Mouse (Mus musculus): ENCODE data around the gene Wdr83os. TPM values are rescaled to one million over a fixed set of nuclear protein-coding genes. Genes with fewer than 3 reads are reported as not detected.
"Not testable (repeated sequence)": the region's sequence is repeated elsewhere in the genome, so short reads cannot be mapped to it uniquely, and the experiment has no call there.

Wdr83os gene
- polyA plus RNA-seq, 1 experiment from 2014 or later = 108 TPM

- H3K9ac ChIP-seq = no peak overlapping the region
- H3K4me1 ChIP-seq = no peaks in the 10 kb centered on the region
- no peaks in the 10 kb centered on the region for H3K27me3 ChIP-seq
- H3K36me3 ChIP-seq = peaks cover 34% of the 10 kb centered on the region
- 93% methylated on average over 7 of the region's 7 CpGs for WGBS
- H3K9me3 ChIP-seq (replicated peaks) = no peaks in the 10 kb centered on the region
- H3K27ac ChIP-seq = no peak overlapping the region
- no peak overlapping the region for H3K4me2 ChIP-seq (replicated peaks)
- no peak for ATAC-seq (ENCODE audit: low FRiP score)
- H3K4me3 ChIP-seq = no peak overlapping the region
Observed at GRCm38 (mm10) chr8:85095566-85095965, 15.0 kb downstream of the Wdr83os start.

- no peaks in the 10 kb centered on the region for H3K9me3 ChIP-seq (replicated peaks)
- H3K4me3 ChIP-seq = no peak overlapping the region
- WGBS = 94% methylated on average over 16 of the region's 16 CpGs
- no peak overlapping the region for H3K4me2 ChIP-seq (replicated peaks)
- H3K27ac ChIP-seq = no peak overlapping the region
- no peaks in the 10 kb centered on the region for H3K4me1 ChIP-seq
- no peak for ATAC-seq (ENCODE audit: low FRiP score)
- H3K36me3 ChIP-seq = peaks cover 34% of the 10 kb centered on the region
- no peak overlapping the region for H3K9ac ChIP-seq
- H3K27me3 ChIP-seq = no peaks in the 10 kb centered on the region
Observed at GRCm38 (mm10) chr8:85096196-85096595, 15.7 kb downstream of the Wdr83os start.

DNA sequence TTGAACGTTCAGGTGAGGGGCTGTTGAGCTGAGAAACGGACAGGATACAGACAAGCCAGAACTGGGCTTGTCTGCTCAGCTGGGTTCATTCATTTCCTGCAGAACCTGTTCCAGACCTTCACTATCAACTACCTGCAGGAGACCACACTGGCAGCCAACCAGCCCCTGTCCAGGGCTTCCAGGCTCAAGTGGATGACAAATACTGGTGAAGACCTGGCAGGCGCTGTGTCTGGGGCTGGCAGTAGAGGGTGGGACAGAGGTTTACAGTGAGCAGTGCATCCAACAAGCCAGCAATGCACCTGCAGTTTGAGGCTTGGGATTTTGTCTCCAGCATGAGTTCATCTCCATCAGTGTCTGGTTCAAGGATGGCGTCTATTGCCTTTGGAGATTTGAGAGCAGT lies 16.3 kb downstream of the Wdr83os start:
- H3K27me3 ChIP-seq = no peaks in the 10 kb centered on the region
- no peak overlapping the region for H3K27ac ChIP-seq
- no peak overlapping the region for H3K4me3 ChIP-seq
- H3K4me2 ChIP-seq (replicated peaks) = no peak overlapping the region
- no peaks in the 10 kb centered on the region for H3K9me3 ChIP-seq (replicated peaks)
- no peaks in the 10 kb centered on the region for H3K4me1 ChIP-seq
- WGBS = 88% methylated on average over 4 of the region's 4 CpGs
- H3K9ac ChIP-seq = no peak overlapping the region
- H3K36me3 ChIP-seq = peaks cover 34% of the 10 kb centered on the region
- no peak for ATAC-seq (ENCODE audit: low FRiP score)

DNA sequence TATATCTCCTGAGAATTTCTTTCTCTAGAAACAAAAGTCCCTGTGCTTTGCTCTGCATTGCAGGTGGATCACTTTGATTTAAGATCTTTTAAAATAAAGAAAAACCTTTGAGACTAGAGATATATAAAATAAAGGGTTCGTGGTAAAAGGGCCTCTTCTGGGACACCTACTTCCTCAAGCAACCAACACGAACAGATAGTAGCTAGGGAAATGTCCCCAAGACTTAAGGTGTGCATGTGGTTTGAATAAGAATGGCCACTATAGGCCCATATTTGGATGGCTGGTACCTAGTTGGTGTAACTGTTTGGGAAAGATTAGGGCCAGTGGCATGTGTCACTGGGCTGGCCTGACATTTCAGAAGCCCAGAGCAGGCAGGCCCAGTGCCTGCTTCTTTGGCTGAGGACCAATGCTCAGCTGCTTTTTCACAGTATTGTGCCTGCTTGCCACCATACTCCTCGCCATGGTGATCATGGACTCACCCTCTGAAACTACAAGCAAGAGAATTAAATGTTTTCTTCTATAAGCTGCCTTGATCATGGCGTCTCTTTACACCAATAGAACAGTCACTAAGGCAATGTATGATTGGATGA lies 19.6 kb downstream of the Wdr83os start:
- H3K9ac ChIP-seq = no peak overlapping the region
- 86% methylated on average over 4 of the region's 4 CpGs for WGBS

DNA sequence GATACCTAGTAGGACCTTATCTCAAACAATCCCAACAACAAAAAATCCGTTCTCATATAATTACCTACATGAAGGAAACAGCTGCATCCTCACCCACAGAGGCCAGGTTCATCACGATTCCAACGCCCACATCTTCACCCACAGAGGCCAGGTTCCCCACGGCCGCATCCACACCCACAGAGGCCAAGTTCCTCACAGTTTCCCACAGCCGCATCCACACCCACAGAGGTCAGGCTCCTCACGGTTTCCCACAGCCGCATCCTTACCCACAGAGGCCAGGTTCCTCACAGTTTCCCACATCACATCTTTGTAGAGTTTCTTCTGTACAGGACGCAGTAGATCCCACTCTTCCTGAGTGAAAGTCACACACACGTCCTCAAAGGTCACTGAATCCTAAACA lies 32.7 kb downstream of the Wdr83os start:
- no peak for ATAC-seq (ENCODE audit: low FRiP score)
- Histone ChIP-seq H3K4me2 (replicated peaks) (no peak overlapping the region), H3K27ac (no peak overlapping the region), H3K4me1 (no peaks in the 10 kb centered on the region), H3K9me3 (replicated peaks) (no peaks in the 10 kb centered on the region), H3K9ac (no peak overlapping the region), H3K27me3 (no peaks in the 10 kb centered on the region), H3K4me3 (no peak overlapping the region), H3K36me3 (peaks cover 28% of the 10 kb centered on the region)
- WGBS = 95% methylated on average over 10 of the region's 10 CpGs

More for the DNA sequence above, 19.6 kb downstream of the Wdr83os start:
- Histone ChIP-seq H3K9me3 (replicated peaks) (no peaks in the 10 kb centered on the region), H3K4me1 (no peaks in the 10 kb centered on the region), H3K4me2 (replicated peaks) (no peak overlapping the region), H3K27me3 (no peaks in the 10 kb centered on the region), H3K27ac (no peak overlapping the region), H3K4me3 (no peak overlapping the region), H3K36me3 (peaks cover 34% of the 10 kb centered on the region)
- no peak for ATAC-seq (ENCODE audit: low FRiP score)

DNA sequence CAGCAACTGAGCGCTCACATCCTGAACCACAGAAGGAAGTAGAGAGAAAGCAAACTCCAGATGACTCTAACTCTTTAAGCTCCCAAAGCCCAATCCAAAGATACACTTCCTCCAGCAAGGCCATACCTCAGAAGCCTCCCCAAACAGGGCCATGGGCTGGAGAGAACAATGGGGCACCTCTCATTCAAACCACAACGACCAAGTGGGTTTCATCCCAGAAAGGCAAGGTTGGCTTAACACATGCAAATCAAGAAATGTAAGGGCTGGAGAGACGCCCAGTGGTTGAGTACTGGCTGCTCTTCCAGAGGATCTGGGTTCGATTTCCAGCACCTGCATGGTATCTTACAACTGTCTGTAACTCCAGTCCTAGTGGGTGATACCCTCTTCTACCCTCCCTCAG lies 35.0 kb downstream of the Wdr83os start:
- Histone ChIP-seq H3K36me3 (peaks cover 13% of the 10 kb centered on the region), H3K4me2 (replicated peaks) (no peak overlapping the region), H3K9ac (no peak overlapping the region), H3K9me3 (replicated peaks) (no peaks in the 10 kb centered on the region), H3K4me3 (no peak overlapping the region), H3K27ac (no peak overlapping the region), H3K27me3 (no peaks in the 10 kb centered on the region), H3K4me1 (no peaks in the 10 kb centered on the region; the same call in 1 of the 2 replicates)
- no peak for ATAC-seq (ENCODE audit: low FRiP score)
- 72% methylated on average over 4 of the region's 4 CpGs for WGBS

GRCm38 (mm10) chr8:85116984-85117383 lies 36.4 kb downstream of the Wdr83os start:
- Histone ChIP-seq H3K27ac (no peak overlapping the region), H3K4me2 (replicated peaks) (no peak overlapping the region), H3K4me3 (no peak overlapping the region), H3K9ac (no peak overlapping the region), H3K27me3 (no peaks in the 10 kb centered on the region), H3K36me3 (no peaks in the 10 kb centered on the region), H3K4me1 (no peaks in the 10 kb centered on the region; the same call in 1 of the 2 replicates), H3K9me3 (replicated peaks) (no peaks in the 10 kb centered on the region)
- 87% methylated on average over 7 of the region's 7 CpGs for WGBS
- no peak for ATAC-seq (ENCODE audit: low FRiP score)

- ATAC-seq (ENCODE audit: low FRiP score) = peak; percentile 78
- H3K4me3 ChIP-seq = peak overlapping the region; percentile 59
- no peaks in the 10 kb centered on the region for H3K27me3 ChIP-seq
- peak overlapping the region; percentile 76 for H3K9ac ChIP-seq
- H3K36me3 ChIP-seq = no peaks in the 10 kb centered on the region
- H3K9me3 ChIP-seq (replicated peaks) = no peaks in the 10 kb centered on the region
- peak overlapping the region; percentile 83 for H3K4me2 ChIP-seq (replicated peaks)
- H3K27ac ChIP-seq = peak overlapping the region; percentile 68
- 7% methylated on average over 37 of the region's 37 CpGs for WGBS
- H3K4me1 ChIP-seq = no peaks in the 10 kb centered on the region; the same call in 1 of the 2 replicates
Observed at GRCm38 (mm10) chr8:85119052-85119981, 38.8 kb downstream of the Wdr83os start.

GRCm38 (mm10) chr8:85120251-85120650 lies 39.7 kb downstream of the Wdr83os start:
- ATAC-seq (ENCODE audit: low FRiP score); H3K4me2 ChIP-seq (replicated peaks); H3K4me3 ChIP-seq; H3K9me3 ChIP-seq (replicated peaks); H3K36me3 ChIP-seq; H3K9ac ChIP-seq; H3K27ac ChIP-seq; H3K27me3 ChIP-seq; H3K4me1 ChIP-seq: not testable (repeated sequence)
- WGBS = 82% methylated on average over 5 of the region's 5 CpGs

DNA sequence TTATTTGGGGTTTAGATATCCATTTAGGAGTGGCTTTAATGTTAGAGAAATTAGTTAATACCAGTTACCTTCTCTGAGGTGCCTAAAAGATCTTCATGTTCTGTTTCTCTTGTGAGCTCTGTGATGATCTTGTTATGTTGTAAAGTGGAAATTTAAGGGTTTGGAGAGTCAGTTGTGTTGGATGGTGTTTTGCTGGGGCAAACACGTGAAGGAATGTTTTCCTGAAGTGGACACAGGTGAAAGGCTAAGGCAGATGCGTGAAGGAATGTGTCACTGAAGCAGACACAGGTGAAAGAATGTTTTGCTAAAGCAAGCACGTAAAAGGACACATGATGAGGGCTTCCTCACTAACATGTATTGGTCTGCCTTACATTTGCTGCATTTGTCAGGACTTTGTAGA lies 42.5 kb downstream of the Wdr83os start, which contains the start of gene Zfp791:
Gene Zfp791 (minus strand): TSS at position 101 of the 400 bp plus-strand sequence.
- WGBS = 78% methylated on average over 3 of the region's 3 CpGs
- no peaks in the 10 kb centered on the region for H3K27me3 ChIP-seq
- H3K9me3 ChIP-seq (replicated peaks) = no peaks in the 10 kb centered on the region
- no peak for ATAC-seq (ENCODE audit: low FRiP score)
- H3K4me3 ChIP-seq = no peak within 1 kb of the TSS
- no peaks in the 10 kb centered on the region for H3K36me3 ChIP-seq
- H3K4me1 ChIP-seq = no peaks in the 10 kb centered on the region; the same call in 1 of the 2 replicates
- no peak within 1 kb of the TSS for H3K4me2 ChIP-seq (replicated peaks)
- H3K27ac ChIP-seq = no peak within 1 kb of the TSS
- no peak within 1 kb of the TSS for H3K9ac ChIP-seq

DNA sequence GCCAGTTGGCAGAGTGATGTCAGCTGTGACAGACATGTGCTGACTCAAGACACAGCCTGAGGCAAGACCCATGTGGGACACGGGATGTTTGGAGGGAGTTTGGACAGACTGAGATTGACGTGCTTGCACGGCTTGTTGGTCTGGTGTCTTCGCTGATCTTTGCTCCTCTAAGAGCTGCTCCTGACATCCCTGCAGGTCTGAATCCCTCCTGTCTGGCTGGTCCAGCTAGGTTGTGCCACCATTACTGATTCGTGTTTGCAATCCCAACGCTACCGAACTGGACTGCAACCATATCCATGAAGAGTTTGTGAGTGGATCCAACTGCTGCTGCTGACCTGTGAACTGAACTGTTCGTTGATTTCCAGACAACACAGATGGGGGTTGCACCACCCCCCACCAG lies 43.2 kb downstream of the Wdr83os start:
- Histone ChIP-seq H3K27ac (no peak overlapping the region), H3K27me3 (no peaks in the 10 kb centered on the region), H3K36me3 (no peaks in the 10 kb centered on the region), H3K9me3 (replicated peaks) (no peaks in the 10 kb centered on the region), H3K4me1 (no peaks in the 10 kb centered on the region; the same call in 1 of the 2 replicates), H3K4me3 (no peak overlapping the region), H3K9ac (no peak overlapping the region), H3K4me2 (replicated peaks) (no peak overlapping the region)
- 92% methylated on average over 8 of the region's 8 CpGs for WGBS
- ATAC-seq (ENCODE audit: low FRiP score) = no peak

All from hindbrain, embryonic 12.5 days (tissue).